Mouse (Mus musculus) liver, postnatal 0 days (tissue): Measurements from ENCODE around the gene Gpbar1. TPM values are rescaled to one million over a fixed set of nuclear protein-coding genes. Genes with fewer than 3 reads are reported as not detected.
"Not testable (repeated sequence)": the region's sequence is repeated elsewhere in the genome, so short reads cannot be mapped to it uniquely, and the experiment has no call there.

Experiments
- ATAC-seq: fragments of 200-750 bp; cut with Nextera tagmentation; 2 replicates; pipeline ENCODE4 v1.8.0; 2017; ENCODE audit warnings: mild to moderate bottlenecking, moderate library complexity
- DNase-seq: peaks from one replicate; pipeline ENCODE4 v3.0.0-alpha.2; 2016
- H3K27ac ChIP-seq: fragments of 300-500 bp; sonication (generic); 2 replicates; pipeline ENCODE4 v1.5.1; 2014; ENCODE audit warnings: antibody characterized with exemption, moderate library complexity, mild to moderate bottlenecking, low read depth
- H3K27me3 ChIP-seq: fragments of 300-500 bp; sonication (generic); 2 replicates; pipeline ENCODE4 v1.6.1; 2014; ENCODE audit warnings: low read length, control low read depth, mixed read lengths; ENCODE audit not compliant: insufficient read depth
- H3K36me3 ChIP-seq: fragments of 300-500 bp; sonication (generic); replicated peaks from 2 replicates; pipeline ENCODE4 v1.6.1; 2014; ENCODE audit warnings: mild to moderate bottlenecking, control low read depth, low read length, moderate library complexity, mixed read lengths; ENCODE audit not compliant: insufficient read depth
- H3K4me1 ChIP-seq: fragments of 300-500 bp; sonication (generic); 2 replicates; pipeline ENCODE4 v1.6.1; 2014; ENCODE audit warnings: antibody characterized with exemption, mild to moderate bottlenecking, control low read depth; ENCODE audit not compliant: insufficient read depth
- H3K4me2 ChIP-seq: fragments of 300-500 bp; sonication (generic); 2 replicates; pipeline ENCODE4 v1.6.1; 2014; ENCODE audit warnings: low read depth, mild to moderate bottlenecking, low read length, moderate library complexity, mixed read lengths
- H3K4me3 ChIP-seq: fragments of 300-500 bp; sonication (generic); 2 replicates; pipeline ENCODE4 v1.5.1; 2014; ENCODE audit warnings: low read depth, low read length
- H3K9ac ChIP-seq: fragments of 300-500 bp; sonication (generic); replicated peaks from 2 replicates; pipeline ENCODE4 v1.6.1; 2014; ENCODE audit warnings: mild to moderate bottlenecking, moderate library complexity
- H3K9me3 ChIP-seq: fragments of 300-500 bp; sonication (generic); 2 replicates; pipeline ENCODE4 v1.6.1; 2016; ENCODE audit warnings: mild to moderate bottlenecking, control low read depth, low read length, mixed read lengths
- CTCF ChIP-seq: sonication (generic); IDR thresholded peaks from 2 replicates; pipeline ENCODE4 v1.5.1; 2016; ENCODE audit warnings: antibody characterized with exemption, low read depth
- EP300 ChIP-seq: IDR thresholded peaks from 2 replicates; pipeline ENCODE4 v1.6.1; 2016; ENCODE audit warnings: antibody characterized with exemption, low read depth, mild to moderate bottlenecking
- WGBS: fragments of 180-500 bp; shearing (Covaris S2); extraction: QIAGEN DNeasy Blood & Tissue Kit; methylation state at CpG from one replicate; pipeline ENCODE4 v1.1.7; 2014; ENCODE audit not compliant: insufficient replicate concordance; 5-methylcytosine and 5-hydroxymethylcytosine counted together
- polyA plus RNA-seq: library from polyadenylated mRNA; unstranded; fragments of >200 nt; fragmentation: Nextera tagmentation; extraction: Ambion mirVana; gene quantifications from 2 replicates; pipeline ENCODE4 v1.2.1, GENCODE M21; 2015

Gene Gpbar1
- polyA plus RNA-seq, 1 experiment from 2014 or later, result 0.20 TPM

DNA sequence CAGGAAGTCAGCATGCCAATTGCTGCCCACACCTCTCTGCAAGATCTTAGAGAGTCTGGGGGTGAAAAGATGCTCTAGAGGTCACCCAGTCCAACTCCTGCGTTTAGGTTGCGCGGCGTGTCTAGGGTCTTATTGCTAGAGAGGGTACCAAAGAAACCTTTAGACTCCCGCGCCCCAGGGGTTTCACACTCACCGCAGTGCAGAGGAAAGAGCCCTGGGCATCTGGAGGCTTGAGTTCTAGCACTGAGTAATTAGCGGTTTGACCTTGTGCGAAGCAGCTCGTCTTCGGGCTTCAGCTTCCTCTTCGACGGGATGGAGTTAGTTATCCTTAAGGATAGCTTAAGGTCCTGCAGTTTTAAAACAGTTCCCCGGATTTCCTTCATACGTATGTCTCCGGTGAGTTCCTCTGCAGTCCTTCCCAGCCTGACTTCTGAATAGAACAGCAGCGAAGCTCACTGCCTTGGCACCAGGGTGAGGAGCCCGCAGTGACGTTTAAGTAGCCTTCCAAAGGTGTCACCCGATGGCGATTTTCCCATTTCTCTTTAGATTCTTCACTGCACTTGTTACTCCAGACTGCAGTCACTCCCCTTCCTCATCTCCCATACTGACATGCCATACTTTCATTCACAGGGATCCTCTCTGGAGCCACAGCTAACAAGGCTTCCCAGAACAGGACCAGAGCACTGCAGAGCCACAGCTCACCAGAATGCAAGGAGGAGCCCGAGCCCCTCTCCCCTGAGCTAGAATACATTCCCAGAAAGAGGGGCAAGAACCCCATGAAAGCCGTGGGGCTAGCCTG, 7.1 kb downstream of the Gpbar1 start:
- no peak overlapping the region for H3K27ac ChIP-seq
- ATAC-seq, result no peak
- H3K36me3 ChIP-seq, result peaks cover 24% of the 10 kb centered on the region

DNA sequence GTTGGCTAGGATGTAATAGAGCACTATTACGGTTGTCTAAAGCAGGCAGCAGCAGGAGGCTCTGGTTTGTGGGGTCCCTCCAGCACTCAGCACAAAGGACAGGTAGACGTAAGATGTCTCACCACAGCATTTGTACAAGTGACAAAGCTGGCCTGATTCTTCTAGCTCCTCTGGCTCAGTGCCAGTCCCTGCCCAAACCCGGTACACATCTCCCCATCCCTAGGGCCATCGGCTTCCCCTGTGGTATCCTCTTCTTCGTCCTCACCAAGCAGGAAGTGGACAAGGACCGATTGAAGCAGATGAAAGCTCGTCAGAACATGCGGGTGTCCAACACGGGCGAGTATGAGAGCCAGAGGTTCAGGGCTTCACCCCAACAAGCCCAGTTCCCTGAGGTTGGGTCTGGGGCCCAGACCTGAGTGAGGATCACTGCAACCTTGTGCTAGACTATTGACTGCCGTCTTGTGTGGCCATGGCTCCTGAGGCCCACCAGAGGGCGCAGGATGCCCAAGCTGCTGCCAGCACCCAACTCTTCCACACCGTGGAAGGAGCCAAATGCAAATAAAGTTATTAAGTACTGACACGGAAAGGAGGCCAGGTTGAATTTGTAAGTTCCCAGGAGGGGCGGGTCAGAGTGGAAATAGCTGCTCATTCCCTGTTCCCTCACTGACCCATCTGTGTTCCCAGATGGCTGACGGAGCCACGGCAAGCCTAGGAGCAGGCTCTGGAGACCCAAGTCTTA, 8.7 kb downstream of the Gpbar1 start:
- not testable (repeated sequence) for H3K4me3 ChIP-seq, H3K9me3 ChIP-seq, ATAC-seq, H3K27me3 ChIP-seq, H3K4me2 ChIP-seq, H3K9ac ChIP-seq, H3K27ac ChIP-seq, DNase-seq
- Histone ChIP-seq H3K4me1 (peaks cover 18% of the 10 kb centered on the region), H3K36me3 (peaks cover 16% of the 10 kb centered on the region)
- TF ChIP-seq CTCF, result peak; percentile 50
- 60% methylated on average over 15 of the region's 17 CpGs for WGBS

More for the DNA sequence above, 7.1 kb downstream of the Gpbar1 start:
- H3K9me3 ChIP-seq, result no peaks in the 10 kb centered on the region
- peak overlapping the region; percentile 68 for H3K9ac ChIP-seq
- WGBS, result 4% methylated on average over 23 of the region's 23 CpGs
- peak overlapping the region; percentile 84 for H3K4me2 ChIP-seq
- peak overlapping the region; percentile 76 for H3K4me3 ChIP-seq
- no peaks in the 10 kb centered on the region for H3K27me3 ChIP-seq
- TF ChIP-seq EP300 (no peak), CTCF (no peak)
- H3K4me1 ChIP-seq, result peaks cover 18% of the 10 kb centered on the region
- DNase-seq, result no peak

DNA sequence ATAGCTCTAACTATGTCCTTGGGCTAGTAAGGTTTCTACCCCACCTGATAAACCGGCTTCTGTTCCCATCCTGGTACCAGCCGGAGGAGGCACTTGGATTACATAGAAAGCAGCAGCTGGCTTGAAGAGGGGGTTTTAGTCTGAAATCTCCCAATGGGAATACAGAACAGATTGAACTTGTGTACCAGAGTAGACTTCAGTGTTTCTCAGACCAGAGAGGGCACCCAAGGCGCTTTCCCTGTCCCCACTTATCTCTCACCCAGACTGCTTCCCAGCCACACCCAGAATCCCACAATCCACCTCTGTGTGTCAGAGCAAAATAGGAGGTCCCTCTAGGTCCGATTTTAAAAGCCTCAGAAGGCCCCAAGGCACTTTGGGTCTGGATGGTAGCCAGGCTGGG, 10.0 kb downstream of the Gpbar1 start:
- 71% methylated on average over 4 of the region's 4 CpGs for WGBS
- Histone ChIP-seq H3K27ac (no peak overlapping the region), H3K4me1 (peaks cover 18% of the 10 kb centered on the region), H3K4me2 (no peak overlapping the region), H3K9me3 (no peaks in the 10 kb centered on the region), H3K36me3 (peaks cover 20% of the 10 kb centered on the region), H3K27me3 (no peaks in the 10 kb centered on the region), H3K9ac (no peak overlapping the region), H3K4me3 (no peak overlapping the region)
- ATAC-seq, result no peak
- DNase-seq, result no peak
- TF ChIP-seq CTCF, result no peak
- TF ChIP-seq EP300, result no peak

DNA sequence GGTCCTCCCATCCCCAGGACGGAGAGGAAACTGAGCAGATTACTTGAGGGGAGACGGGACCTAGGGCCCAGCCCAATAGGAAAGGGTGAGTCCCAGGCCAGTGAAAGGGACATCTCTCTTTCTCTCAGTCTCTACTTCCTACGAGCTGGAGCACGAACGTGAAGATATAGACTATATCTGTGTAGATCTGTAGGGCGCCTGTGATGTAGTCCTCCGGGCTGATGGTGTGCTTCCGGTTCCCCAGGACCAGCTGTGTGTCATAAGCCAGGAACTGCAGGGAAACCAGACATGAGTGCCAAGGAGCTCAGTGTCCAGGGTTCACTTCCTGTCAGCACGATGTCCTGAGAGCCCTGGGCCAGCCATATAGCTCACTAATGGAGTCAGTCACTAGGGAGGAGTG, 10.9 kb downstream of the Gpbar1 start:
- Histone ChIP-seq H3K4me1 (peaks cover 16% of the 10 kb centered on the region), H3K36me3 (peaks cover 24% of the 10 kb centered on the region), H3K27me3 (no peaks in the 10 kb centered on the region), H3K9ac (no peak overlapping the region), H3K27ac (peak overlapping the region; percentile 22; the same call in 1 of the 2 replicates), H3K4me2 (no peak overlapping the region), H3K4me3 (no peak overlapping the region), H3K9me3 (no peaks in the 10 kb centered on the region)
- DNase-seq, result no peak
- TF ChIP-seq EP300 (no peak; the same call in 1 of the 2 replicates), CTCF (no peak)
- ATAC-seq, result no peak
- WGBS, result 81% methylated on average over 9 of the region's 9 CpGs

DNA sequence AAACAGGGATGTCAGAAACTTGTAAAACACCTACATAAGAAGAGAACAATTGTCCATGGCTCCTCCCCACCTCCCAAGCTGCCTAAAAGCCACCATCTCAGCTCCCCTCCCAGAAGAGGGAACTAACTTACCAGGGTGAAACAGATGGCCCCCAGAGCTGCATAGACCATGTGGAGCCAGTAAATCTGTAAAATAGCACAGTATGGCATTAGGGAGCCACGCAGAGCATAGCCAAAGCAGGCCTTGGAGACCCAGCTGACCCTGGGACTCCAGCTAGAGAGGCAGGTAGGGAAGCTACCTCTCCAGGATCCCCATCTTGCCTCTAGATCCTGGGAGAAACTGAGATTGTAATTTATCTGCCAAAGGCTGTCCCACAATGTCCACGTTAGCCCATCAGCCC, 11.4 kb downstream of the Gpbar1 start:
- H3K9ac ChIP-seq, result no peak overlapping the region
- peaks cover 19% of the 10 kb centered on the region for H3K4me1 ChIP-seq
- TF ChIP-seq CTCF, result no peak
- TF ChIP-seq EP300, result no peak
- no peak overlapping the region for H3K4me2 ChIP-seq
- no peak overlapping the region for H3K4me3 ChIP-seq
- no peaks in the 10 kb centered on the region for H3K9me3 ChIP-seq
- no peaks in the 10 kb centered on the region for H3K27me3 ChIP-seq
- DNase-seq (no peak), ATAC-seq (no peak)
- WGBS, result 84% methylated on average over 2 of the region's 2 CpGs
- peaks cover 25% of the 10 kb centered on the region for H3K36me3 ChIP-seq
- peak overlapping the region; percentile 61 for H3K27ac ChIP-seq

DNA sequence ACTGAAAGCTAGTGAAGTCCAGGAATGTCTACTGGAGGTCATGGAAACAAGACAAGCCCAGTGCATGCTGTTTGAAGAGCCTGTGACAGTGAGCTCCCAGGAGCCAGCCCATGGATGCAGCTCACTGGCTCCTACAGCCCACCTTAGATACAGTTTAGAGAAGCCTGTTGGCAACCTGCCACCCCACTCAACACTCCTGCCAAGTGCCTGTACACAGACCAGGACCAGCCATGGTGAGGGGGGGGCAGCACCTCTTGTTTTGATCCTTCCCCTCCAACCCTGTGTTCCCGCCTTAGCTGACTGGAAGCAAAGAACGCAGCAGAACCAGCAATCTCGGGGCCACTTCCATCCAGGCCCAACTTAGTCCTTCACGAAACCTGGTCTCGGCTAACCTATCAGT, 11.8 kb downstream of the Gpbar1 start:
- H3K4me1 ChIP-seq, result peaks cover 23% of the 10 kb centered on the region

More for the DNA sequence above, 11.8 kb downstream of the Gpbar1 start:
- TF ChIP-seq CTCF (no peak), EP300 (no peak)
- H3K36me3 ChIP-seq, result peaks cover 25% of the 10 kb centered on the region
- no peaks in the 10 kb centered on the region for H3K27me3 ChIP-seq
- H3K9ac ChIP-seq, result no peak overlapping the region
- no peak overlapping the region for H3K27ac ChIP-seq
- H3K9me3 ChIP-seq, result no peaks in the 10 kb centered on the region
- no peak overlapping the region for H3K4me3 ChIP-seq
- no peak for DNase-seq
- H3K4me2 ChIP-seq, result no peak overlapping the region
- 80% methylated on average over 5 of the region's 5 CpGs for WGBS
- ATAC-seq, result no peak
